Mouse (Mus musculus) cerebellum, adult 9-10 months (tissue): ENCODE data around the gene Apex1.
"Not testable (repeated sequence)": the region's sequence is repeated elsewhere in the genome, so short reads cannot be mapped to it uniquely, and the experiment has no call there.

Experiments used
- DNase-seq: peaks from one replicate; pipeline ENCODE4 v3.0.0; 2022

The Apex1 gene

GRCm38 (mm10) chr14:50924281-50925064 lies at the start of gene Apex1, which contains the start of gene Osgep:
Gene Apex1 (plus strand): TSS chr14:50924968.
Gene Osgep (minus strand): TSS chr14:50924893.
- peak; percentile 98 for DNase-seq

GRCm38 (mm10) chr14:50875175-50875574 lies 49.6 kb upstream of the Apex1 start:
- no peak for DNase-seq

GRCm38 (mm10) chr14:50875591-50876230 lies 49.1 kb upstream of the Apex1 start:
- no peak for DNase-seq

- no peak for DNase-seq
Observed at GRCm38 (mm10) chr14:50876236-50876950, 48.4 kb upstream of the Apex1 start.

- peak; percentile 20 for DNase-seq
Observed at GRCm38 (mm10) chr14:50891621-50892020, 33.1 kb upstream of the Apex1 start.

- no peak for DNase-seq
Observed at GRCm38 (mm10) chr14:50892091-50892490, 32.7 kb upstream of the Apex1 start.

GRCm38 (mm10) chr14:50892541-50893459 lies 32.0 kb upstream of the Apex1 start:
- peak; percentile 52 for DNase-seq

- DNase-seq: peak; percentile 57
Observed at GRCm38 (mm10) chr14:50895407-50895806, 29.4 kb upstream of the Apex1 start.

GRCm38 (mm10) chr14:50895985-50896746 lies 28.6 kb upstream of the Apex1 start:
- peak; percentile 92 for DNase-seq

- peak; percentile 70 for DNase-seq
Observed at GRCm38 (mm10) chr14:50896747-50897373, 27.9 kb upstream of the Apex1 start.

- DNase-seq: peak; percentile 71
Observed at GRCm38 (mm10) chr14:50897374-50897765, 27.4 kb upstream of the Apex1 start, which contains the start of gene Klhl33. Gene Klhl33 (minus strand): TSS chr14:50897507.

GRCm38 (mm10) chr14:50897992-50898391 lies 26.8 kb upstream of the Apex1 start:
- DNase-seq: not testable (repeated sequence)

- DNase-seq: peak; percentile 75
Observed at GRCm38 (mm10) chr14:50903973-50904827, 20.6 kb upstream of the Apex1 start.

- DNase-seq: no peak
Observed at GRCm38 (mm10) chr14:50904828-50905129, 20.0 kb upstream of the Apex1 start.

- not testable (repeated sequence) for DNase-seq
Observed at GRCm38 (mm10) chr14:50905327-50905726, 19.4 kb upstream of the Apex1 start.

GRCm38 (mm10) chr14:50908126-50908525 lies 16.6 kb upstream of the Apex1 start:
- DNase-seq: no peak

- DNase-seq: no peak
Observed at GRCm38 (mm10) chr14:50911356-50911755, 13.4 kb upstream of the Apex1 start.

- not testable (repeated sequence) for DNase-seq
Observed at GRCm38 (mm10) chr14:50923437-50923836, 1.3 kb upstream of the Apex1 start.

- DNase-seq: peak; percentile 48
Observed at GRCm38 (mm10) chr14:50925111-50925920, 548 bp downstream of the Apex1 start.
